Mouse (Mus musculus) forebrain, embryonic 16.5 days (tissue): ENCODE results near the gene Ppp1r1c. TPM values are rescaled to one million over a fixed set of nuclear protein-coding genes. Genes with fewer than 3 reads are reported as not detected.

Experiments
- ATAC-seq: fragments of 200-750 bp; cut with Nextera tagmentation; 2 replicates; pipeline ENCODE4 v1.8.0; 2017; ENCODE audit warnings: mild to moderate bottlenecking, moderate library complexity
- H3K27ac ChIP-seq: fragments of 300-500 bp; sonication (generic); 2 replicates; pipeline ENCODE4 v1.5.1; 2014; ENCODE audit warnings: low read length, control low read depth
- H3K27me3 ChIP-seq: fragments of 300-500 bp; sonication (generic); replicated peaks from 2 replicates; pipeline ENCODE4 v1.6.1; 2014; ENCODE audit warnings: low read length; ENCODE audit not compliant: control insufficient read depth, insufficient read depth
- H3K36me3 ChIP-seq: fragments of 300-500 bp; sonication (generic); 2 replicates; pipeline ENCODE4 v1.6.1; 2014; ENCODE audit not compliant: control insufficient read depth, insufficient read depth
- H3K4me1 ChIP-seq: fragments of 300-500 bp; sonication (generic); replicated peaks from 2 replicates; pipeline ENCODE4 v1.6.1; 2014; ENCODE audit warnings: low read length; ENCODE audit not compliant: control insufficient read depth, insufficient read depth
- H3K4me2 ChIP-seq: fragments of 300-500 bp; sonication (generic); 2 replicates; pipeline ENCODE4 v1.6.1; 2014; ENCODE audit warnings: mild to moderate bottlenecking, low read length, control low read depth
- H3K4me3 ChIP-seq: fragments of 300-500 bp; sonication (generic); replicated peaks from 2 replicates; pipeline ENCODE4 v1.5.1; 2014; ENCODE audit warnings: mild to moderate bottlenecking, low read length, control low read depth
- H3K9ac ChIP-seq: fragments of 300-500 bp; sonication (generic); replicated peaks from 2 replicates; pipeline ENCODE4 v1.6.1; 2014; ENCODE audit warnings: low read depth, low read length, control low read depth
- H3K9me3 ChIP-seq: fragments of 300-500 bp; sonication (generic); 2 replicates; pipeline ENCODE4 v1.6.1; 2016; ENCODE audit warnings: low read length; ENCODE audit not compliant: control insufficient read depth
- WGBS: fragments of 180-500 bp; shearing (Covaris S2); extraction: QIAGEN DNeasy Blood & Tissue Kit; methylation state at CpG from one replicate; pipeline ENCODE4 v1.1.7; 2014; 5-methylcytosine and 5-hydroxymethylcytosine counted together
- polyA plus RNA-seq: library from polyadenylated mRNA; unstranded; fragments of >200 nt; fragmentation: Nextera tagmentation; extraction: Ambion mirVana; gene quantifications from 2 replicates; pipeline ENCODE4 v1.2.1, GENCODE M21; 2015

The Ppp1r1c gene
- polyA plus RNA-seq, 1 experiment from 2014 or later = not detected

GRCm38 (mm10) chr2:79717846-79718245 is 10.3 kb downstream of the Ppp1r1c start:
- Histone ChIP-seq H3K36me3 (no peaks in the 10 kb centered on the region), H3K4me2 (no peak overlapping the region), H3K9me3 (no peaks in the 10 kb centered on the region), H3K27ac (no peak overlapping the region), H3K4me3 (no peak overlapping the region), H3K9ac (no peak overlapping the region), H3K4me1 (no peaks in the 10 kb centered on the region), H3K27me3 (no peaks in the 10 kb centered on the region)
- no peak for ATAC-seq

- Histone ChIP-seq H3K9me3 (no peaks in the 10 kb centered on the region), H3K4me2 (no peak overlapping the region), H3K9ac (no peak overlapping the region), H3K27me3 (no peaks in the 10 kb centered on the region), H3K36me3 (no peaks in the 10 kb centered on the region), H3K27ac (no peak overlapping the region), H3K4me1 (no peaks in the 10 kb centered on the region), H3K4me3 (no peak overlapping the region)
- WGBS = 69% methylated on average over 1 of the region's 1 CpGs
- ATAC-seq = no peak
These were observed 14.8 kb downstream of the Ppp1r1c start for GRCm38 (mm10) chr2:79722415-79722814.

GRCm38 (mm10) chr2:79738958-79739357 is 31.4 kb downstream of the Ppp1r1c start:
- no peaks in the 10 kb centered on the region for H3K4me1 ChIP-seq
- H3K36me3 ChIP-seq = no peaks in the 10 kb centered on the region
- no peak overlapping the region for H3K27ac ChIP-seq
- WGBS = 43% methylated on average over 2 of the region's 2 CpGs
- peaks cover 11% of the 10 kb centered on the region; the same call in 1 of the 2 replicates for H3K9me3 ChIP-seq
- ATAC-seq = no peak
- no peaks in the 10 kb centered on the region for H3K27me3 ChIP-seq
- no peak overlapping the region for H3K9ac ChIP-seq
- H3K4me2 ChIP-seq = no peak overlapping the region
- H3K4me3 ChIP-seq = no peak overlapping the region

GRCm38 (mm10) chr2:79741966-79742365 is 34.4 kb downstream of the Ppp1r1c start:
- no peak overlapping the region for H3K9ac ChIP-seq
- WGBS = 89% methylated on average over 2 of the region's 2 CpGs
- no peaks in the 10 kb centered on the region for H3K4me1 ChIP-seq

GRCm38 (mm10) chr2:79744164-79744563 is 36.6 kb downstream of the Ppp1r1c start:
- Histone ChIP-seq H3K9ac (no peak overlapping the region), H3K27me3 (no peaks in the 10 kb centered on the region), H3K9me3 (no peaks in the 10 kb centered on the region), H3K36me3 (no peaks in the 10 kb centered on the region), H3K4me1 (no peaks in the 10 kb centered on the region), H3K27ac (no peak overlapping the region), H3K4me2 (no peak overlapping the region), H3K4me3 (no peak overlapping the region)
- no peak for ATAC-seq
- WGBS = 94% methylated on average over 4 of the region's 4 CpGs

More at GRCm38 (mm10) chr2:79741966-79742365, 34.4 kb downstream of the Ppp1r1c start:
- Histone ChIP-seq H3K36me3 (no peaks in the 10 kb centered on the region), H3K9me3 (peaks cover 8% of the 10 kb centered on the region; the same call in 1 of the 2 replicates), H3K4me3 (no peak overlapping the region), H3K27ac (no peak overlapping the region), H3K4me2 (no peak overlapping the region), H3K27me3 (no peaks in the 10 kb centered on the region)
- no peak for ATAC-seq

GRCm38 (mm10) chr2:79751685-79752084 is 44.1 kb downstream of the Ppp1r1c start:
- Histone ChIP-seq H3K9ac (no peak overlapping the region), H3K27me3 (no peaks in the 10 kb centered on the region), H3K4me2 (no peak overlapping the region), H3K4me1 (no peaks in the 10 kb centered on the region), H3K27ac (no peak overlapping the region), H3K9me3 (no peaks in the 10 kb centered on the region), H3K36me3 (no peaks in the 10 kb centered on the region), H3K4me3 (no peak overlapping the region)
- WGBS = 72% methylated on average over 3 of the region's 3 CpGs
- ATAC-seq = no peak

GRCm38 (mm10) chr2:79760018-79760417 is 52.4 kb downstream of the Ppp1r1c start:
- Histone ChIP-seq H3K4me1 (no peaks in the 10 kb centered on the region; the same call in 1 of the 2 replicates), H3K9me3 (no peaks in the 10 kb centered on the region), H3K4me3 (no peak overlapping the region), H3K4me2 (no peak overlapping the region), H3K27ac (no peak overlapping the region), H3K27me3 (no peaks in the 10 kb centered on the region), H3K36me3 (no peaks in the 10 kb centered on the region), H3K9ac (no peak overlapping the region)
- 68% methylated on average over 4 of the region's 4 CpGs for WGBS
- ATAC-seq = no peak

- H3K27me3 ChIP-seq = no peaks in the 10 kb centered on the region
- 64% methylated on average over 6 of the region's 6 CpGs for WGBS
- no peaks in the 10 kb centered on the region for H3K36me3 ChIP-seq
- no peak overlapping the region for H3K4me3 ChIP-seq
- no peak overlapping the region for H3K4me2 ChIP-seq
- no peak overlapping the region for H3K27ac ChIP-seq
- no peaks in the 10 kb centered on the region; the same call in 1 of the 2 replicates for H3K4me1 ChIP-seq
- no peak for ATAC-seq
- no peaks in the 10 kb centered on the region for H3K9me3 ChIP-seq
- no peak overlapping the region for H3K9ac ChIP-seq
These were observed 55.3 kb downstream of the Ppp1r1c start for GRCm38 (mm10) chr2:79762723-79763388.

GRCm38 (mm10) chr2:79765032-79765431 is 57.5 kb downstream of the Ppp1r1c start:
- Histone ChIP-seq H3K4me1 (no peaks in the 10 kb centered on the region; the same call in 1 of the 2 replicates), H3K27ac (no peak overlapping the region), H3K9ac (no peak overlapping the region), H3K36me3 (no peaks in the 10 kb centered on the region), H3K27me3 (no peaks in the 10 kb centered on the region), H3K4me3 (no peak overlapping the region), H3K9me3 (no peaks in the 10 kb centered on the region), H3K4me2 (no peak overlapping the region)
- no peak for ATAC-seq
- 93% methylated on average over 3 of the region's 3 CpGs for WGBS

GRCm38 (mm10) chr2:79765723-79766122 is 58.1 kb downstream of the Ppp1r1c start:
- WGBS = 89% methylated on average over 7 of the region's 7 CpGs

More at GRCm38 (mm10) chr2:79765723-79766122, 58.1 kb downstream of the Ppp1r1c start:
- H3K4me2 ChIP-seq = no peak overlapping the region
- H3K36me3 ChIP-seq = no peaks in the 10 kb centered on the region
- H3K27ac ChIP-seq = no peak overlapping the region
- H3K9me3 ChIP-seq = no peaks in the 10 kb centered on the region
- H3K4me1 ChIP-seq = no peaks in the 10 kb centered on the region
- no peak for ATAC-seq
- no peak overlapping the region for H3K9ac ChIP-seq
- no peaks in the 10 kb centered on the region for H3K27me3 ChIP-seq
- H3K4me3 ChIP-seq = no peak overlapping the region
